Mouse (Mus musculus): Measurements from ENCODE around the gene Mpp6. TPM values are rescaled to one million over a fixed set of nuclear protein-coding genes. Genes with fewer than 3 reads are reported as not detected.

Gene Mpp6
- total RNA-seq, 2 experiments from 2014 or later, result 74.0 to 217 TPM

GRCm38 (mm10) chr6:50137651-50138050, 27.6 kb downstream of the Mpp6 start:
- ATAC-seq (replicated peaks; ENCODE audit: low FRiP score, low TSS enrichment, poor library complexity, severe bottlenecking), result no peak

DNA sequence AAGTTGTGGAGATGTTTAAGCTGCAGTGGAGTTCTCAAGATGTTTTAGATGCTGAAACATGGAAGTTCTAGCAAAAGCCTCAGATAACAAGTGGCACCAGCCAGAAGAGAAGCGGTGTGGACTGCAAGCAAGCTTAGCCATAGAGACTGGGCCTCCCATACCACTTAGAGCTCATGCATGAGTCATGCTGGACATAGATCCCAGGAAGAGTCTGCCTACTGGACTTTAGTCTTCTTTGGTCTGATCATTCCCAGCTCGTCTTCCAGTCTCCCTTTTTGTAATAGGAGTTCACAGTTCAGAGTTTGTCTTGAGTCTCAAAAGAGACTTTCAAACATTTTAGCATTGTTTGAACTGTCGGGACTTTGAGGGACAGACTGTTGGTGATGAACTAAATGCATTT, 29.5 kb downstream of the Mpp6 start:
- ATAC-seq (replicated peaks; ENCODE audit: low FRiP score, low TSS enrichment, poor library complexity, severe bottlenecking), result no peak

GRCm38 (mm10) chr6:50146158-50146557, 36.1 kb downstream of the Mpp6 start:
- ATAC-seq (replicated peaks; ENCODE audit: low FRiP score, low TSS enrichment, poor library complexity, severe bottlenecking), result no peak

GRCm38 (mm10) chr6:50149378-50149777, 39.3 kb downstream of the Mpp6 start:
- ATAC-seq (replicated peaks; ENCODE audit: low FRiP score, low TSS enrichment, poor library complexity, severe bottlenecking), result no peak

DNA sequence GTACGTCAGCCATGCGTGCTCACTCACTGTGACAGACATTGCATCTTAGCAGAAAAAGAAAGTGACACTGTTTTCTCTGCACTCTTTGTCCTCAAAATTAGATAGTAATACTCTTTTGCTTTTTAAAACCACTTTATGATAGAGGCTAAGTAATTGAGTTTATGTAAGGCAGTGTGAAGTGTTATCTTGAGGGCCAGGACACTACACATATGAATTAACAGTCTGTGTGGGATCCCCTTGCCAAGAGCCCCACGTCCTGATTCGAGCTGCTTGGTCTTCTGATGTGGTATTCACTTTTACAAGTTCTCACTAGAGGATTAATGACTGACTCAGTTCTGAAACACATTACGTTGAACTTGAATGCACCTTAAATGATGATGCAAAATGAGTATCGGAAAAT, 49.8 kb downstream of the Mpp6 start:
- no peak for ATAC-seq (replicated peaks; ENCODE audit: low FRiP score, low TSS enrichment, poor library complexity, severe bottlenecking)

GRCm38 (mm10) chr6:50163013-50163412, 53.0 kb downstream of the Mpp6 start:
- no peak for ATAC-seq (replicated peaks; ENCODE audit: low FRiP score, low TSS enrichment, poor library complexity, severe bottlenecking)

GRCm38 (mm10) chr6:50168821-50169220, 58.8 kb downstream of the Mpp6 start:
- ATAC-seq (replicated peaks; ENCODE audit: low FRiP score, low TSS enrichment, poor library complexity, severe bottlenecking), result no peak

GRCm38 (mm10) chr6:50169771-50170170, 59.7 kb downstream of the Mpp6 start:
- no peak for ATAC-seq (replicated peaks; ENCODE audit: low FRiP score, low TSS enrichment, poor library complexity, severe bottlenecking)

- no peak for ATAC-seq (replicated peaks; ENCODE audit: low FRiP score, low TSS enrichment, poor library complexity, severe bottlenecking)
Observed at GRCm38 (mm10) chr6:50175736-50176135, 65.7 kb downstream of the Mpp6 start.

GRCm38 (mm10) chr6:50180189-50180588, 70.1 kb downstream of the Mpp6 start:
- ATAC-seq (replicated peaks; ENCODE audit: low FRiP score, low TSS enrichment, poor library complexity, severe bottlenecking), result no peak

DNA sequence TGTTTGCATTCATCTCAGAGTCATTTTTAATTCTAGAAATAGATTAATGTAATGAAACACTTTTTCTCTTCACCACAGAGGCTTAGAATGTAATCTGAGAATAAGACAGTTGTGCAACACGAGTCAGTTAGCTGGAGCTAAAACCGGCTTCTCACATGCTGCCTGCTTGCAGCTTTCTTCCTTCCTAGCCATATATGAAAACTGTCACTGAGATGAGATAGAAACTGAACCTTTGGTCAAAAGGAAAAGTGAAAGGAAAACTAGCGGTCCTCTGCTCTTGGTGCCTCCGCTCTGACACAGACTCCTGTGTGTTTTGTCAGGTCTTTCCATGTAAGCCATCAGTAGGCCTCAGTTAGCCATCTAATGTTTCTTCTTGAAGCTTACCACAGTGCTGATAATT, 77.9 kb downstream of the Mpp6 start:
- ATAC-seq (replicated peaks; ENCODE audit: low FRiP score, low TSS enrichment, poor library complexity, severe bottlenecking), result no peak

DNA sequence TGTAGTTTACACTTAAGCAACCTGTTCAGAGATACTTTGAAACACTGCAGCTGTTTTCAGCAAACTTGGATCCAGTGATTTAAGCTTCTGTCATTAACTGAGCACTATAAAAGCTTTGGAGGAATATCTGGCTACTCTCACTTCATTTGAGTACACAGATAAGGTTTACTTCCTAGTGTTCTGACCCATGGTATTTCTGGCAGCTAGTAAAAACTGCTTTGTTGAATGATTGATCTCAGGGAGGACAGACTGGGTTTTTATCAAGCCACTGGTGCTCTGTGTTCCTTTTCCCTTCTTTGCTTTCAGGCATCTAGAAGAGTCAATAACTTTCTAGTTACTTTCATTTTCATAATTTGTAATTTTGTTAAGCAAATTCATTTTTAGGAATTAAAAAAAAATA, 79.3 kb downstream of the Mpp6 start:
- no peak for ATAC-seq (replicated peaks; ENCODE audit: low FRiP score, low TSS enrichment, poor library complexity, severe bottlenecking)

DNA sequence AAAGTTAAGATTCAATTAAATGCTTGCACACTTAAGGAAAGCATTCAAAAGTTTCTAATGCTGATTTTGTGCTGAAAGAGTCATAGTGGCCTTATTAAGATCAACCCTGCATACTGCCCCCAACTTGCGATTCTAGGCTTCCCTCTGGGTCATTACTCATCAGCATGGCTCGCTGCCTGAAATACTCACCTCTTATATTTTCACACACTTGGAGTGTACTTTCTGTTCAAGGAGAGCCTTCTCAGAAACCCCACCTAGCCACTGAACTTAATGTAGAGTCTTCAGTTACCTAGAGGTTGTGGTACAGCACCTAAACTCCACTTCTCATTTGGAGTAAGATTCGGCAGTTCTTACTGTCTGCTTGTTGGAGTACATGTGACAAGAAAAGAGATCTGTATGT, 81.6 kb downstream of the Mpp6 start:
- no peak for ATAC-seq (replicated peaks; ENCODE audit: low FRiP score, low TSS enrichment, poor library complexity, severe bottlenecking)

DNA sequence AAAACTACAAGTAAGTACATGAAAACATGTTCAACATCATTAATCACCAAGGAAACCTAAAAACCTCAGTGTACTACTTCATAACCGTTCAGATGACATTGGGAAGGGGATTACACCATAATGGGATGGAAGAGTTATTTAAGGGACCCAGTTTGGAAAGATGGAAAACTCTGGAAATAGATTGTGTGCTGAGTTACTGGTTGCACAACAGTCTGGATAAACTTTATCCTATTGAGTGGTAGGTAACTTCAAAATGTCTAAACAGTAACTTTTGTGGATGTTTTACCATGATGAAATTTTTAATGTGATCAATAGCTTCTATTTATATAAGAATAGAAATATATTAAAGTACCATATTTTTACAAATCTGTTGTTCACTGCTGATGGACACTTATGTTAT, 82.1 kb downstream of the Mpp6 start:
- ATAC-seq (replicated peaks; ENCODE audit: low FRiP score, low TSS enrichment, poor library complexity, severe bottlenecking), result no peak

DNA sequence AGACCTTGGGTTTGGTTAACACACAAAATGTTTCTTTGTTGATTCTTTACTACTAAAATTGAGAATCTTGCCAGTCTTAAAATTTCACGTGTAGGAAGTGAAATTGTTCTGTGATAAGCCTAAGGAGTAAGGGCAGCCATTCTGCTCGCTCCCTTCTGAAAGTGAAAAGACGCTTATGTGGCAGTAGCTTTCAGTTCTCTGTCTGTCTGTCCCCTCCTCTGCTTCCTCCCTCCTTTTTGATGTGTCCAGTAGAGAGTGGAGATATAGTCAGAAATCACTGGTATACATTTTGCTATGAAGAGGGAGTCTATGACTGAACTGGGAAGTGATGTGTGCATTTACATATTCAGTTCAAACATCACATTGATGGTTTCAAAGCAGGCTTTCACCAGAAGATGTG, 82.8 kb downstream of the Mpp6 start:
- no peak for ATAC-seq (replicated peaks; ENCODE audit: low FRiP score, low TSS enrichment, poor library complexity, severe bottlenecking)

DNA sequence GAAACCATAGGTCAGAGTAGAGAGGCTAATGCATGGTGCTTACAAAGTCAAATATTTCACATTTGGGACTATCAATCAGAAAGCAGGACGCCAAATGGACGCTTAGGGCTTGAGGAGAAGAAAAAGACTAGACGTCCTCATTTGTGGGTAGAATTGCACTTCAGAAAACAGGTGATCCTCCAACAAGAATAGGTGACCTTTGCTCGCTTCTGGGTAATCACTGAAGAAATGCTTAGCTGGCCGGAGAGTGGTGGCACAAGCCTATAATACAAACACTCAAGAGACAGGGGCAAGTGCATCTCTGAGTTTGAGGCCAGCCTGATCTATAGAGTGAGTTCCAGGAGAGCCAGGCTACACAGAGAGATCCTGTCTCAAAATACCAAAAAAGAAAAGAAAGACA, 83.8 kb downstream of the Mpp6 start:
- ATAC-seq (replicated peaks; ENCODE audit: low FRiP score, low TSS enrichment, poor library complexity, severe bottlenecking), result no peak

GRCm38 (mm10) chr6:50204356-50204755, 94.3 kb downstream of the Mpp6 start:
- no peak for ATAC-seq (replicated peaks; ENCODE audit: low FRiP score, low TSS enrichment, poor library complexity, severe bottlenecking)

GRCm38 (mm10) chr6:50205093-50205492, 95.1 kb downstream of the Mpp6 start:
- no peak for ATAC-seq (replicated peaks; ENCODE audit: low FRiP score, low TSS enrichment, poor library complexity, severe bottlenecking)

DNA sequence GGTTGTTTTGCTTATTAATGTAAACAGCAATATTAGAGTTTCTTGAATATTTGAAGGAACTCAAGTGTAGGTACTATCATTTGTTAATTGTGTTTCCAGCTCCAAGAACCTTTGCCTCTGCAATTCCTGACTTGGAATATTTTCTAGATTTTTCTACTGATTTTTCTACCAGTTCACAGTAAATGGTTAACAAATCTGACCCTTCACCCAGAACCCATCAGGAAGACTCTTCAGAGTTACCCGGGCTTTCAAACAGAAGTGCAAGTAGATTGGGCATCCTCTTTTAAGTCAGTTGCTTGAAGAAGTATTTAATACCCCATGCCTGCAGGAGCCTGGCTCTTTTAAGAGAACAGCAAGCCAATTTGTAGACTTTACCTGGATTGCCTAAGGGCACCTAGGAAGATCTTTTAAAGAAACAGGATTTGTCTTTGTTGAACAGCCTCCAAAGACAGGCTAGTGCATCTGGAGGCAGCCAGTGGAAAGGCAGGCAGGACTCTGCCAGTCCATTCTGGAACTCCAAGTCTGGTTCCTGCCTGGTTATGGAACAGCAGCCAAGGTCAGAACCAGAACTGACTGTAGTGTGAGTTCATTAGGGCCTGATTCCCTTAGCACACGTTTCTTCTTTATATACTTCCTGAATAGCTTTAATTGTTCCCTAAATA, 104.8 kb downstream of the Mpp6 start:
- no peak for ATAC-seq (replicated peaks; ENCODE audit: low FRiP score, low TSS enrichment, poor library complexity, severe bottlenecking)

DNA sequence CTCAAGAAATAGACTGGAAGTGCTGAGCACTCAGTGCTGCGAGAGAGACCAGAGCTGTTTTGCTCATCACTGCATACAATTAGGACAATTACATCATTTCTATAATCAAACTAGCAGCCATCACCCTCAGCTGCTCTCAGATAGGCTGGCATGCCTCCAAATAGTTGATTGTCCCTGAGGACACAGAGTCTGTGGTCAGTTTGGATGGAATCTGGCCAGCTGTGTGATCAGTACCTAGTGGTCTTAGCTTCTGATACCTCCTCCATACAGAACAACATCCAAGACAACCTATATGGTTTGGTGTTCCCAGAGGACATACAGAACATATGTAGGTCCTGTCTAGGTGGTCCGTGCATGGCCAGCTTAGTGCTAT, 105.3 kb downstream of the Mpp6 start:
- ATAC-seq (replicated peaks; ENCODE audit: low FRiP score, low TSS enrichment, poor library complexity, severe bottlenecking), result no peak

DNA sequence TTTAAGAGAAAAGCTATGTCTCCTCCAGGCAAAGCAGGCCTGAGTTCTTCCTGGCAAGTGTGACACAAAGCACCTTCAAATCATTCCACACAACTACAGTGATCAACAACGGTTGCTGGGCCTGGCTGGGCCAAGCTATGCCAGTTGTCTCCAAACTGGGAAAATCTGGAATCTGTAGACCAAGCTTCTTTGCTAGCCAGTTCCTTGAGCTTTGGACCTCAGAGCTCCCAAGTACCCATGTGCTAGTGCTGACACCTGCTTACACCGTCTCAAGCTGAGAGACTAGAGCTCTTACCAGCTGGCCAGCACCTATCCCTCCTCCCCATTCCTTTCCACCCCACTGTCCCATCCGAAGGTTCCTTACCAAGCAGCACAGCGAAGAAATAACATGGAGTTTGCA, 105.9 kb downstream of the Mpp6 start:
- ATAC-seq (replicated peaks; ENCODE audit: low FRiP score, low TSS enrichment, poor library complexity, severe bottlenecking), result no peak

- no peak for ATAC-seq (replicated peaks; ENCODE audit: low FRiP score, low TSS enrichment, poor library complexity, severe bottlenecking)
Observed at GRCm38 (mm10) chr6:50218628-50219027, 108.6 kb downstream of the Mpp6 start.

Data from megakaryocyte-erythroid progenitor cell, adult 5-6 weeks (primary cell).